Mouse (Mus musculus): ENCODE measurements around the gene Ptov1.

DNA sequence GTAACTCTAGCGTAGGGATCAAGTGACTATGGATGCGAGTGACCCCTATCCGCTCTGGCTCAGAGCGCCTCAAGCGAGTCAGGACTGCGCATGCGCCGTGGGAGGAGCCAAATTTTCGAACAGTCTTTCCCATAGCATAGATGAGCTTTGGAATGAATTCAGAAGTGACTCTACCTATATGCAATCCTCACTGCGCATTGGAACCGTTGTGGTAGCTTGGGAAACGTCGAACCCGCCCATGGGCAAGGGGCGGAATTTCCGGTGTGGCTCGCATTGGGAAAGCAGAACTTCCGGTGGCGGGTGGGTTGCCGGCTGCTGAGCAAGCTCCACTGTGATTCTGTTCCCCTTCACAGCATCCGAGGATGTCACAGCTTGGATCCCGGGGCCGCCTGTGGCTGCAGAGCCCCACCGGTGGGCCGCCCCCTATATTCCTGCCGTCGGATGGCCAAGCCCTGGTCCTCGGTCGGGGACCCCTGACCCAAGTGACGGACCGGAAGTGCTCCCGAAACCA is 12.5 kb downstream of the Ptov1 start, which contains the start of gene Pnkp:
- TF ChIP-seq POLR2A (IDR thresholded peaks at IDR 0.05; ENCODE audit: insufficient read depth, low read depth, low read length) (peak; percentile 88), CTCF (IDR thresholded peaks at IDR 0.05) (no peak), EP300 (IDR thresholded peaks at IDR 0.05; ENCODE audit: insufficient read depth, low read depth, low read length) (0 out of 2 replicates have a peak, but pooled peaks have one; percentile 26)

Measured in heart, adult 2 months (tissue).